Mouse (Mus musculus): ENCODE data around the gene Ehd2. TPM values are rescaled to one million over a fixed set of nuclear protein-coding genes. Genes with fewer than 3 reads are reported as not detected.

Ehd2 gene
- polyA plus RNA-seq, 1 experiment from 2014 or later, result 10.1 TPM

GRCm38 (mm10) chr7:15953307-15954074 is 13.9 kb downstream of the Ehd2 start:
- H3K4me3 ChIP-seq, result no peak overlapping the region
- H3K4me1 ChIP-seq, result peaks cover 22% of the 10 kb centered on the region
- 0 out of 2 replicates have a peak, but pooled peaks cover 3% of the 10 kb centered on the region for H3K9me3 ChIP-seq
- no peak for DNase-seq (ENCODE audit: extremely low spot score, low spot score)
- 92% methylated on average over 13 of the region's 13 CpGs for WGBS
- H3K27ac ChIP-seq, result no peak overlapping the region
- H3K27me3 ChIP-seq (ENCODE audit: poor library complexity, severe bottlenecking), result peaks cover 16% of the 10 kb centered on the region
- peaks cover 18% of the 10 kb centered on the region for H3K36me3 ChIP-seq (replicated peaks)

DNA sequence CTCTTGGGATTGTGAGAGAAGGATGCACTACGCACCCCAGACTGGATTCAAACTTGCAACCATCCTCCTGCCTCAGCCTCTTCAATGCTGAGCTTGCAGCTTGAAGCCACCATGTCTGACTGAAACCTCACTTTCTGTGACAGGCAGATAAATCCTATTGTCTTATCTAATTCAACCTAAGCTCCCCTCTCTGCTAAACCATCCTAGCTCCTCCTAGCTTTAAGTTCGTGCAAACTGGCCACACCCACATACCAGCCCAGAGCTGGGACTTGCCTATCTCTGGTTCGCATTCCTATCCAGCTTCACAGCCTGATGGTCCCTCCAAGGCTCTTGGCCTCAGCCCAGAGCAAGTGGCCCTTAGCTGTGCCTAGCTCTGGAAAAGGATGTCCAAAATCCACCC is 15.0 kb downstream of the Ehd2 start:
- DNase-seq (ENCODE audit: extremely low spot score, low spot score), result no peak
- Histone ChIP-seq H3K27ac (no peak overlapping the region), H3K4me3 (no peak overlapping the region), H3K9me3 (0 out of 2 replicates have a peak, but pooled peaks cover 3% of the 10 kb centered on the region), H3K4me1 (peaks cover 30% of the 10 kb centered on the region), H3K36me3 (replicated peaks) (peaks cover 15% of the 10 kb centered on the region), H3K27me3 (ENCODE audit: poor library complexity, severe bottlenecking) (peaks cover 16% of the 10 kb centered on the region)
- WGBS, result 72% methylated on average over 3 of the region's 3 CpGs

DNA sequence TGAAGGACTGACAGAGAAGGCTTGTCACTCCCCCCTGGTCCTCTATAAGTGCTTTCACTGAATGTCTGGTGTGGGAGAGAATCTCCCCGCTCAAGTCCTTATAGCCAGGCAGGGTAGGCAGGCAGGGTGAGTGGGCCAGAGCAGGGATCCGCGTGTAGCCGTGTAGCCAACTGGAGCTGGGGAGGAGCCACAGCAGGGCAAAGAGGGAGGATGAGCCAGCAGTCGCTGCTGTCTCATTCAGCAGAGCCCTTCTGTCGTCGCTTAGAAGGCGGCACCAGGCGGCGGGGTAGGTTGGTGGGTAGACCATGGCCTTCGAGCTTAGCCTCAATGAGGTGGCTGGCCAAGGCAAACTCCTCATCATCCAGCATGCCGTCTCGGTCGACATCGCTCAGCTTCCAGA is 17.4 kb downstream of the Ehd2 start:
- Histone ChIP-seq H3K4me1 (peaks cover 27% of the 10 kb centered on the region), H3K9me3 (no peaks in the 10 kb centered on the region), H3K27ac (no peak overlapping the region), H3K36me3 (replicated peaks) (0 out of 2 replicates have a peak, but pooled peaks cover 4% of the 10 kb centered on the region), H3K4me3 (no peak overlapping the region), H3K27me3 (ENCODE audit: poor library complexity, severe bottlenecking) (peaks cover under 1% of the 10 kb centered on the region; the same call in 1 of the 2 replicates)
- DNase-seq (ENCODE audit: extremely low spot score, low spot score), result no peak
- WGBS, result 85% methylated on average over 15 of the region's 15 CpGs

GRCm38 (mm10) chr7:15949216-15949790 is 18.1 kb downstream of the Ehd2 start:
- WGBS, result 84% methylated on average over 7 of the region's 7 CpGs
- Histone ChIP-seq H3K27ac (no peak overlapping the region), H3K27me3 (ENCODE audit: poor library complexity, severe bottlenecking) (no peaks in the 10 kb centered on the region; the same call in 1 of the 2 replicates), H3K9me3 (no peaks in the 10 kb centered on the region), H3K4me3 (no peak overlapping the region), H3K4me1 (peaks cover 27% of the 10 kb centered on the region), H3K36me3 (replicated peaks) (peaks cover 7% of the 10 kb centered on the region)
- no peak for DNase-seq (ENCODE audit: extremely low spot score, low spot score)

- DNase-seq (ENCODE audit: extremely low spot score, low spot score), result peak; percentile 76
- Histone ChIP-seq H3K36me3 (replicated peaks) (peaks cover 13% of the 10 kb centered on the region), H3K27me3 (ENCODE audit: poor library complexity, severe bottlenecking) (no peaks in the 10 kb centered on the region; the same call in 1 of the 2 replicates), H3K4me1 (peaks cover 35% of the 10 kb centered on the region), H3K4me3 (peak overlapping the region; percentile 40), H3K27ac (peak overlapping the region; percentile 74), H3K9me3 (no peaks in the 10 kb centered on the region)
- 5% methylated on average over 23 of the region's 23 CpGs for WGBS
Measured at GRCm38 (mm10) chr7:15948381-15948941, 18.9 kb downstream of the Ehd2 start.

DNA sequence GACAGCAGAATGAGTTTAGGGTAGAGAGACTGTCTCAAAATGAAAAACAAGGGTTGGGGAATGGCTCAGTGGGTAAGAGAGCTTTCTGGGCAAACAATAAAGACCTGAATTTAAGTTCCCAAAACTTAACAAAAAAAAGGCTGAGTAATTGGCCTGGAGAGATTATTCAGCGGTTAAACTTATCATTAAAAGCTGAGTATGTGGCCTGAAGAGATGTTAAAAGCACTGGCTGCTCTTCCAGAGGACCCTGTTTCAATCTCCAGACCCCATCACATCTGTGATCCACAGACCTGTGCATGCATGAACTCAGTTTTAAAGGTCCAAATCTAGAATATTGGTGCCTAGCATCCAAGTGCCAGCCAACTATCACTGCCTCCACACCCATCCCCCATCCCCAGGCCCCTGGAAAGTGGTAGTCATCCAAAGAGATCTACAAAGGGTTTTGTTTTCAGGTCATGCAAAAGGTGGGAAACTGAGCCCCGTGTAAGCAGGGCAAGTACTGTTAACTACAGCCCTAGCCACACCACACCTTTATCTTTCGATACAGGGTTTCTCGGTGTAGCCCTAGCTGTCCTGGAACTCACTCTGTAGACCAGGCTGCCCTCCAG is 19.6 kb downstream of the Ehd2 start:
- 60% methylated on average over 4 of the region's 4 CpGs for WGBS
- Histone ChIP-seq H3K27ac (0 out of 2 replicates have a peak overlapping the region, but pooled peaks have one; percentile 74), H3K4me1 (peaks cover 35% of the 10 kb centered on the region)

GRCm38 (mm10) chr7:15945721-15946536 is 21.4 kb downstream of the Ehd2 start, which contains the start of gene Nop53:
TSS of gene Nop53 (minus strand) at chr7:15946074.
- peaks cover 36% of the 10 kb centered on the region for H3K36me3 ChIP-seq (replicated peaks)
- peaks cover 35% of the 10 kb centered on the region for H3K4me1 ChIP-seq
- H3K27ac ChIP-seq, result peak within 1 kb of the TSS; percentile 97
- H3K9me3 ChIP-seq, result no peaks in the 10 kb centered on the region
- peak; percentile 95 for DNase-seq (ENCODE audit: extremely low spot score, low spot score)
- H3K4me3 ChIP-seq, result peak within 1 kb of the TSS; percentile 75
- H3K27me3 ChIP-seq (ENCODE audit: poor library complexity, severe bottlenecking), result no peaks in the 10 kb centered on the region; the same call in 1 of the 2 replicates
- 1% methylated on average over 59 of the region's 59 CpGs for WGBS

More for the DNA sequence above, 19.6 kb downstream of the Ehd2 start:
- H3K27me3 ChIP-seq (ENCODE audit: poor library complexity, severe bottlenecking), result no peaks in the 10 kb centered on the region; the same call in 1 of the 2 replicates
- peaks cover 18% of the 10 kb centered on the region for H3K36me3 ChIP-seq (replicated peaks)
- peak overlapping the region; percentile 40 for H3K4me3 ChIP-seq
- no peak for DNase-seq (ENCODE audit: extremely low spot score, low spot score)
- no peaks in the 10 kb centered on the region for H3K9me3 ChIP-seq

GRCm38 (mm10) chr7:15945211-15945610 is 22.2 kb downstream of the Ehd2 start:
- WGBS, result 7% methylated on average over 8 of the region's 8 CpGs

GRCm38 (mm10) chr7:15944311-15944710 is 23.1 kb downstream of the Ehd2 start:
- Histone ChIP-seq H3K4me1 (peaks cover 35% of the 10 kb centered on the region), H3K4me3 (peak overlapping the region; percentile 75), H3K9me3 (no peaks in the 10 kb centered on the region), H3K27me3 (ENCODE audit: poor library complexity, severe bottlenecking) (no peaks in the 10 kb centered on the region), H3K27ac (no peak overlapping the region), H3K36me3 (replicated peaks) (peaks cover 53% of the 10 kb centered on the region)
- no peak for DNase-seq (ENCODE audit: extremely low spot score, low spot score)
- WGBS, result 95% methylated on average over 1 of the region's 1 CpGs

More at GRCm38 (mm10) chr7:15945211-15945610, 22.2 kb downstream of the Ehd2 start:
- no peaks in the 10 kb centered on the region for H3K9me3 ChIP-seq
- peak overlapping the region; percentile 75 for H3K4me3 ChIP-seq
- H3K27me3 ChIP-seq (ENCODE audit: poor library complexity, severe bottlenecking), result no peaks in the 10 kb centered on the region; the same call in 1 of the 2 replicates
- H3K27ac ChIP-seq, result peak overlapping the region; percentile 97
- no peak for DNase-seq (ENCODE audit: extremely low spot score, low spot score)
- peaks cover 35% of the 10 kb centered on the region for H3K4me1 ChIP-seq
- peaks cover 44% of the 10 kb centered on the region for H3K36me3 ChIP-seq (replicated peaks)

DNA sequence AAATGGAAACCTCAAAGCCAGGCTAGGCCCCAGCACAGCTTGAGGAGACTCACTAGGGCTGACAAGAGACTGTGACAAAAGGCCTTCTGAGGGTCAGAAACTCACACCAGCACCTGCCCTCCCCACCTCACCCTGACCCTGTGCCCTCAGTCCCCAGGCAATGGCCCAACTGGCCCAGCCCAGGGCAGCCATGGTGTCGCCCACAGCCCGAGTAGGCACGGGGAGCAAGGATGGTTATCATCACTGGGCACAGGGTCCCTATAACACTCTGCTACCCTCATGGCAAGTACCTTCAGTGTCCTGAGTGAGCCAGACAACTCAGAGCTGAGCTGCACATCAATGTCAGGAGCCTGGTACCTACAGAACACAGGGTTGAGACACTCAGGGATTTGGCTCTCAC is 28.7 kb downstream of the Ehd2 start:
- no peak for DNase-seq (ENCODE audit: extremely low spot score, low spot score)
- 94% methylated on average over 3 of the region's 3 CpGs for WGBS
- H3K4me3 ChIP-seq, result no peak overlapping the region
- H3K27me3 ChIP-seq (ENCODE audit: poor library complexity, severe bottlenecking), result no peaks in the 10 kb centered on the region
- H3K4me1 ChIP-seq, result 0 out of 2 replicates have a peak, but pooled peaks cover 4% of the 10 kb centered on the region
- H3K36me3 ChIP-seq (replicated peaks), result peaks cover 89% of the 10 kb centered on the region
- H3K27ac ChIP-seq, result no peak overlapping the region
- H3K9me3 ChIP-seq, result peaks cover 13% of the 10 kb centered on the region

DNA sequence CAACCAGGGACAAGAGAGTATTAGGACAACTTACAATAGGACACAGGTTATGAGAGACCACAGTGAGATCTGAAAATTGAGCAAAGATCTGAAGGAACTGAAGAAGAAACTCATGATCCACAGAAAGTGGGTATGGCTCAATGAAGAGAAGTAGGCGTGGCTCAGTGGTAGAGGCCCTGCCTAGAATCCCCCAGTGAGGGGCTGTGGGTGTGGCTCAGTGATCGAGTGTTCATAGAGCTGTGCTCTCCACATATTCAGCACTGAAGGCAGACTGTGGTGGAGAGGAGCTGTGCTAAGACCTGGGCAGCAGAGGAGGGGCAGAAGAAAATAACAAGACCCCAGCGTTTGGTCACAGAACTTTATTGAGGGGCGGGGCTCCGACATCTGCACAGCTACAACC is 29.9 kb downstream of the Ehd2 start:
- H3K9me3 ChIP-seq, result peaks cover 13% of the 10 kb centered on the region
- no peak overlapping the region for H3K4me3 ChIP-seq
- H3K27me3 ChIP-seq (ENCODE audit: poor library complexity, severe bottlenecking), result no peaks in the 10 kb centered on the region
- 0 out of 2 replicates have a peak, but pooled peaks cover 7% of the 10 kb centered on the region for H3K4me1 ChIP-seq
- no peak overlapping the region for H3K27ac ChIP-seq
- 86% methylated on average over 5 of the region's 5 CpGs for WGBS
- peaks cover 78% of the 10 kb centered on the region for H3K36me3 ChIP-seq (replicated peaks)
- no peak for DNase-seq (ENCODE audit: extremely low spot score, low spot score)
